Mouse (Mus musculus) CH12.LX (cell line): ENCODE results near the gene Ece2. TPM values are rescaled to one million over a fixed set of nuclear protein-coding genes. Genes with fewer than 3 reads are reported as not detected.

Experiments used
- DNase-seq: peaks from one replicate; pipeline ENCODE4 v3.0.0-alpha.2; 2013; ENCODE audit errors: extremely low read depth
- H3K27ac ChIP-seq: 2 replicates; pipeline ENCODE4 v1.5.1; 2012; ENCODE audit warnings: low read depth, mild to moderate bottlenecking, control low read depth, moderate library complexity; ENCODE audit not compliant: insufficient read depth
- H3K27me3 ChIP-seq: replicated peaks from 2 replicates; pipeline ENCODE3; 2012; ENCODE audit warnings: inconsistent platforms
- H3K36me3 ChIP-seq, 2 experiments: replicated peaks in 1 of 2; 2 replicates each; pipeline versions ENCODE3 to v1.6.1; 2012; ENCODE audit warnings: inconsistent platforms in 1 of 2, low read length in 1 of 2, mild to moderate bottlenecking in 1 of 2, mixed read lengths in 1 of 2, moderate library complexity in 1 of 2; ENCODE audit not compliant: control insufficient read depth in 1 of 2, insufficient read depth in 1 of 2
- H3K4me1 ChIP-seq, 2 experiments: 2 replicates each; pipeline ENCODE4 v1.6.1; 2012; ENCODE audit warnings: inconsistent platforms in 1 of 2, moderate library complexity in 1 of 2; ENCODE audit not compliant: insufficient read depth in 2 of 2, control insufficient read depth in 1 of 2
- H3K4me2 ChIP-seq: 2 replicates; pipeline ENCODE4 v1.6.1; 2012; ENCODE audit warnings: low read depth, mild to moderate bottlenecking, control low read depth; ENCODE audit not compliant: poor library complexity, insufficient read depth, severe bottlenecking
- H3K4me3 ChIP-seq, 3 experiments: fragments of 150-350 bp in 1 of 3; sonication (generic) in 1 of 3; replicated peaks in 1 of 3; 2 replicates each; pipeline versions ENCODE3 to v1.5.1; 2011 to 2012; ENCODE audit warnings: low read depth in 2 of 3, low read length in 2 of 3, mild to moderate bottlenecking in 2 of 3, moderate library complexity in 2 of 3, control low read depth in 1 of 3, improper control_type of control experiment in 1 of 3, inconsistent platforms in 1 of 3, mixed read lengths in 1 of 3; ENCODE audit not compliant: poor library complexity in 1 of 3
- H3K79me2 ChIP-seq: replicated peaks from 2 replicates; pipeline ENCODE4 v1.6.1; 2012; ENCODE audit warnings: mild to moderate bottlenecking, moderate library complexity; ENCODE audit not compliant: control insufficient read depth, poor library complexity, insufficient read depth, severe bottlenecking; ENCODE audit errors: extremely low read depth
- H3K9ac ChIP-seq: 2 replicates; pipeline ENCODE4 v1.6.1; 2012; ENCODE audit warnings: low read depth, mild to moderate bottlenecking, control low read depth, moderate library complexity; ENCODE audit not compliant: insufficient read depth
- H3K9me3 ChIP-seq: replicated peaks from 2 replicates; pipeline ENCODE3; 2012; ENCODE audit warnings: low read length, inconsistent platforms, mixed read lengths
- CHD1 ChIP-seq: IDR thresholded peaks from 2 replicates; pipeline ENCODE4 v1.6.1; 2012; ENCODE audit warnings: low read depth, low read length, improper control_type of control experiment, inconsistent platforms
- CTCF ChIP-seq, 2 experiments: IDR thresholded peaks in 1 of 2; conservative IDR thresholded peaks in 1 of 2; 2 replicates each; pipeline ENCODE4 v1.5.1; 2011 to 2012; ENCODE audit warnings: low read depth in 2 of 2, low read length in 2 of 2, improper control_type of control experiment in 1 of 2, inconsistent platforms in 1 of 2, mild to moderate bottlenecking in 1 of 2, moderate library complexity in 1 of 2
- E2F4 ChIP-seq: IDR thresholded peaks from 2 replicates; pipeline ENCODE4 v1.6.1; 2011; ENCODE audit warnings: low read depth, low read length, improper control_type of control experiment; ENCODE audit not compliant: insufficient replicate concordance
- ETS1 ChIP-seq: conservative IDR thresholded peaks from 2 replicates; pipeline ENCODE4 v1.6.1; 2012; ENCODE audit warnings: low read depth, mild to moderate bottlenecking, inconsistent platforms, low read length, improper control_type of control experiment, moderate library complexity
- JUN ChIP-seq: IDR thresholded peaks from 2 replicates; pipeline ENCODE4 v1.6.1; 2011; ENCODE audit warnings: low read depth, mild to moderate bottlenecking, low read length, improper control_type of control experiment, moderate library complexity; ENCODE audit not compliant: insufficient read depth
- MEF2A ChIP-seq: IDR thresholded peaks from 2 replicates; pipeline ENCODE4 v1.6.1; 2014; ENCODE audit warnings: low read depth, mild to moderate bottlenecking, inconsistent platforms, low read length, improper control_type of control experiment, borderline replicate concordance
- MXI1 ChIP-seq: IDR thresholded peaks from 2 replicates; pipeline ENCODE4 v1.6.1; 2011; ENCODE audit warnings: mild to moderate bottlenecking, low read depth, low read length, improper control_type of control experiment
- RAD21 ChIP-seq: IDR thresholded peaks from 2 replicates; pipeline ENCODE4 v1.6.1; 2011; ENCODE audit warnings: low read depth, mild to moderate bottlenecking, low read length, improper control_type of control experiment, moderate library complexity
- ZKSCAN1 ChIP-seq: IDR thresholded peaks from 2 replicates; pipeline ENCODE4 v1.6.1; 2012; ENCODE audit warnings: low read depth, inconsistent platforms, low read length, improper control_type of control experiment, borderline replicate concordance
- dilution Hi-C: fragments of 300-500 bp; cut with MboI; formaldehyde crosslinking; loops from 2 replicates; pipeline ENCODE4 v1.14.3; 2020; ENCODE audit warnings: low sequenced_read_pairs; ENCODE audit not compliant: extremely low pct_unique_long_range_greater_than_20kb, extremely low pct_ligation_motif_present
- in situ Hi-C: fragments of 300-500 bp; cut with MboI; formaldehyde crosslinking; loops from 3 replicates; pipeline ENCODE4 v1.14.3; 2019; ENCODE audit warnings: low sequenced_read_pairs, low pct_ligation_motif_present, low pct_unique_long_range_greater_than_20kb, mixed read lengths
- polyA plus RNA-seq: library from polyadenylated mRNA; unstranded; fragments of >175 nt; gene quantifications from 2 replicates; pipeline ENCODE4 v1.2.1, GENCODE M21; 2012; ENCODE audit warnings: low read depth; ENCODE audit not compliant: insufficient read length
- total RNA-seq, 2 experiments: library from RNA; depleted of rRNA; stranded (reverse); fragments of 300-350 nt in 1 of 2; fragments of >200 nt in 1 of 2; gene quantifications; 2 replicates each; pipeline ENCODE4 v1.2.3; 2012 to 2014

Gene Ece2
- total and polyA plus RNA-seq, 3 experiments, result 0.17 to 0.34 (median 0.26) TPM

DNA sequence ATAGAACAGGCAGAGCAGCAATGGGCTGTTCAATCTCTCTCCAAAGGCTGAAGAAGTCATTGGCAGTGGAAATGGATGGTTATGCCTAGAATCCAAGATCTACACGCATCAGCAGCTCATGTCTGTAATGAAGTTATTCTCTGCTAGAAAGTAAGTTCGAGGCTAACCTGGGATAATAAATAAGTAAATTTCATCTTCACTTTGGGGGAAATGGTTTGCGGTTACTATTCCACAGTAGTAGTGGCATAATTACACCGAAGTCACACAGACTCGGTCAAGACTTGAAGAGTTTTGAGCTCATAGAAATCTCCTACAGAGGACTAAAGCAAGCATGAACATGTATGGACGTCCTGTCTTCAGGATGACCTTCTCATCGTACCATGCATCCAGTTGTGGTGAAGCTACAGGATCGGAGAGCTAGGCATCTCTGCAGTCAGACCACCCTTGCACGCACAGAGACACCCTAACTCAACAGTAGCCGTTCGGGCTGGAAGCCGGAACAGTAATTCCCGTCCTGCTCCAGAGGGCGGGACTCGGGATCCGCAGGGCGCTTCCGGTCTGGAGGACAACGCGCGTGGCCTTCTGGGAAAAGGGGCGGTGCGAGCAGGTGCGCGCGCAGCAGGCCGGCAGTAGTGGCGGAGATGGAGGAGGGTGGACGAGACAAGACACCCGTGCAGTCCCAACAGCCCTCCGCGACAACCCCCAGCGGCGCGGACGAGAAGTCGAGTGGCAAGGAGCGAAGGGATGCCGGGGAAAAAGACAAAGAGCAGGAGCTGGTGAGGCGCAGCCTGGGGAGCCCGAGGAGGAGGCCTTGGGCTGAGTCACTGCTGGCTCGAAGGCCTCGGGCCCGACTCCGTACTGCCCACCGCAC, 21.7 kb downstream of the Ece2 start, which contains the start of gene Psmd2 (continued):
- TF ChIP-seq MEF2A, result peak; percentile 80

GRCm38 (mm10) chr16:20651947-20652310, 22.3 kb downstream of the Ece2 start:
- H3K9me3 ChIP-seq, result no peaks in the 10 kb centered on the region
- dilution Hi-C loops (no loop called here), in situ Hi-C loops (no loop called here)
- H3K36me3 ChIP-seq, result peaks cover 25 to 35% of the 10 kb centered on the region in 2 experiments
- peaks cover 2 to 13% of the 10 kb centered on the region in 2 experiments; a peak in 3 of 4 replicates for H3K4me1 ChIP-seq
- DNase-seq, result no peak
- peak overlapping the region; percentile 73 for H3K9ac ChIP-seq
- H3K27me3 ChIP-seq, result no peaks in the 10 kb centered on the region
- TF ChIP-seq JUN (no peak), MXI1 (0 out of 2 replicates have a peak, but pooled peaks have one; percentile 6), E2F4 (0 out of 2 replicates have a peak, but pooled peaks have one; percentile 4), ZKSCAN1 (0 out of 2 replicates have a peak, but pooled peaks have one; percentile 2), CHD1 (0 out of 2 replicates have a peak, but pooled peaks have one; percentile 63), ETS1 (no peak)
- TF ChIP-seq, all 38 proteins: peak for 4
- peaks cover 24% of the 10 kb centered on the region for H3K79me2 ChIP-seq
- H3K4me3 ChIP-seq, result peak overlapping the region; percentile 71 to 97 (median 76)
- H3K27ac ChIP-seq, result 0 out of 2 replicates have a peak overlapping the region, but pooled peaks have one; percentile 2
- peak overlapping the region; percentile 89; the same call in 1 of the 2 replicates for H3K4me2 ChIP-seq

DNA sequence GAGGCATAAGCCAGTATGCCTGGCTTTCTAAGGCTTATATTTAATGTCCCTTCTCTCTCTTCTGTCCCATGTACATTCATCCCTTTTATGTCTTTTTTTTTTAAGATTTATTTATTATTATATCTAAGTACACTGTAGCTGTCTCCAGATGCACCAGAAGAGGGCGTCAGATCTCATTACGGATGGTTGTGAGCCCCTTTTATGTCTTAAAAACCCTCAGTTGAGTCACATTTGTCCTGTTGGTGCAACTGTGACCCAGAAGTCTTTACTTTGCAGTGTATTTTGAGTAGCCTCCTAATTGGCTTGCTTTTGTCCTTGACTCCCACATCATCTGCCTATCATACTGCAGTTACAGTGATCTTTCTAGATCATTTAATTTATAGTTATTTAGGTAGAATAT, 23.7 kb downstream of the Ece2 start:
- in situ Hi-C loops (no loop called here), dilution Hi-C loops (no loop called here)
- Histone ChIP-seq H3K27ac (no peak overlapping the region), H3K27me3 (no peaks in the 10 kb centered on the region), H3K4me1 (peaks cover 2 to 13% of the 10 kb centered on the region in 2 experiments; a peak in 3 of 4 replicates), H3K36me3 (peaks cover 37 to 49% of the 10 kb centered on the region in 2 experiments), H3K9ac (peak overlapping the region; percentile 73; the same call in 1 of the 2 replicates), H3K4me2 (peak overlapping the region; percentile 89; the same call in 1 of the 2 replicates), H3K79me2 (peaks cover 24% of the 10 kb centered on the region), H3K9me3 (no peaks in the 10 kb centered on the region), H3K4me3 (peak overlapping the region in 1 of 3 experiments; percentile 76)
- peak; percentile 32 for DNase-seq
- no peak for TF ChIP-seq RAD21
- peak; percentile 33 to 37; a peak in 3 of 4 replicates for TF ChIP-seq CTCF (conservative IDR thresholded peaks at IDR 0.05 in 1 of 2, IDR thresholded peaks at IDR 0.05 in 1 of 2; ENCODE audit: low read depth in 2 of 2, low read length in 2 of 2)
